Mouse (Mus musculus) layer of hippocampus, postnatal 10 days (tissue): Measurements from ENCODE around the gene Zfp970. TPM values are rescaled to one million over a fixed set of nuclear protein-coding genes. Genes with fewer than 3 reads are reported as not detected.
"Not testable (repeated sequence)": the region's sequence is repeated elsewhere in the genome, so short reads cannot be mapped to it uniquely, and the experiment has no call there.

Source experiments
- DNase-seq, 2 experiments: peaks; one replicate each; pipeline ENCODE4 v3.0.0; 2021; ENCODE audit warnings: low spot score in 2 of 2
- long read RNA-seq: library from polyadenylated mRNA; stranded (forward); transcript quantifications from one replicate; pipeline ENCODE4 v2.0.0, GENCODE M21; 2023
- total RNA-seq, 2 experiments: library from RNA; stranded (reverse); gene quantifications; 2 replicates each; pipeline ENCODE4 v1.2.3; 2021

Zfp970 gene
- 10 to 100 TPM; 28.7 to 30.8 TPM for total RNA-seq
- long read RNA-seq, partial matches to known transcripts = 16 of 21 reads
- long read RNA-seq, other reads (novel, unspliced or antisense) = 4 of 21 reads

GRCm38 (mm10) chr2:177464676-177465075 is at the start of gene Zfp970:
TSS of gene Zfp970 (plus strand) at chr2:177464733.
- DNase-seq = peak in 1 of 2 experiments; percentile 13

GRCm38 (mm10) chr2:177468222-177468621 is 3.7 kb downstream of the Zfp970 start:
- DNase-seq = not testable (repeated sequence)

GRCm38 (mm10) chr2:177472261-177472660 is 7.7 kb downstream of the Zfp970 start:
- DNase-seq = not testable (repeated sequence)

GRCm38 (mm10) chr2:177481971-177482370 is 17.4 kb downstream of the Zfp970 start:
- DNase-seq = not testable (repeated sequence)

- not testable (repeated sequence) for DNase-seq
Measured at GRCm38 (mm10) chr2:177483238-177483948, 18.9 kb downstream of the Zfp970 start.

- DNase-seq = peak; percentile 34 to 47
Measured at GRCm38 (mm10) chr2:177498067-177498466, 33.5 kb downstream of the Zfp970 start, which contains the start of gene Gm14403. TSS of gene Gm14403 (plus strand) at chr2:177498215.

- DNase-seq = not testable (repeated sequence)
Measured at GRCm38 (mm10) chr2:177499182-177499581, 34.6 kb downstream of the Zfp970 start.

GRCm38 (mm10) chr2:177505211-177505719 is 40.7 kb downstream of the Zfp970 start:
- DNase-seq = not testable (repeated sequence)

GRCm38 (mm10) chr2:177511381-177511780 is 46.8 kb downstream of the Zfp970 start:
- not testable (repeated sequence) for DNase-seq

- not testable (repeated sequence) for DNase-seq
Measured at GRCm38 (mm10) chr2:177511972-177512371, 47.4 kb downstream of the Zfp970 start.

GRCm38 (mm10) chr2:177513991-177514479 is 49.5 kb downstream of the Zfp970 start:
- DNase-seq = not testable (repeated sequence)

GRCm38 (mm10) chr2:177517746-177518145 is 53.2 kb downstream of the Zfp970 start:
- not testable (repeated sequence) for DNase-seq

GRCm38 (mm10) chr2:177518354-177518753 is 53.8 kb downstream of the Zfp970 start:
- DNase-seq = not testable (repeated sequence)

GRCm38 (mm10) chr2:177518960-177519359 is 54.4 kb downstream of the Zfp970 start:
- not testable (repeated sequence) for DNase-seq

- DNase-seq = no peak
Measured at GRCm38 (mm10) chr2:177520035-177520434, 55.5 kb downstream of the Zfp970 start.

GRCm38 (mm10) chr2:177523061-177523460 is 58.5 kb downstream of the Zfp970 start:
- no peak for DNase-seq

GRCm38 (mm10) chr2:177523674-177524073 is 59.1 kb downstream of the Zfp970 start:
- DNase-seq = not testable (repeated sequence)

- not testable (repeated sequence) for DNase-seq
Measured at GRCm38 (mm10) chr2:177524171-177524570, 59.6 kb downstream of the Zfp970 start.
